Mouse (Mus musculus) hindbrain, embryonic 10.5 days (tissue): Measurements from ENCODE around the gene Bbof1. TPM values are rescaled to one million over a fixed set of nuclear protein-coding genes. Genes with fewer than 3 reads are reported as not detected.

ENCODE experiments used
- DNase-seq: peaks from one replicate; pipeline ENCODE4 v3.0.0-alpha.2; 2017; ENCODE audit warnings: low spot score
- H3K27ac ChIP-seq: fragments of 300-500 bp; sonication (generic); 2 replicates; pipeline ENCODE4 v1.5.1; 2016; ENCODE audit warnings: mild to moderate bottlenecking, moderate library complexity
- H3K27me3 ChIP-seq: fragments of 300-500 bp; sonication (generic); 2 replicates; pipeline ENCODE4 v1.6.1; 2016; ENCODE audit warnings: mild to moderate bottlenecking; ENCODE audit not compliant: poor library complexity, insufficient read depth, severe bottlenecking
- H3K36me3 ChIP-seq: fragments of 300-500 bp; sonication (generic); 2 replicates; pipeline ENCODE4 v1.6.1; 2016; ENCODE audit warnings: mild to moderate bottlenecking, moderate library complexity
- H3K4me1 ChIP-seq: fragments of 300-500 bp; sonication (generic); replicated peaks from 2 replicates; pipeline ENCODE4 v1.6.1; 2016; ENCODE audit warnings: mild to moderate bottlenecking
- H3K4me3 ChIP-seq: fragments of 300-500 bp; sonication (generic); 2 replicates; pipeline ENCODE4 v1.5.1; 2016; ENCODE audit warnings: mild to moderate bottlenecking, moderate library complexity
- H3K9me3 ChIP-seq: fragments of 300-500 bp; sonication (generic); 2 replicates; pipeline ENCODE4 v1.6.1; 2016; ENCODE audit warnings: mild to moderate bottlenecking, moderate library complexity
- WGBS: fragments of 180-500 bp; shearing (Covaris S2); methylation state at CpG from one replicate; pipeline ENCODE4 v1.1.7; 2016; 5-methylcytosine and 5-hydroxymethylcytosine counted together
- polyA plus RNA-seq: library from polyadenylated mRNA; unstranded; fragments of >200 nt; fragmentation: Nextera tagmentation; extraction: Ambion mirVana; gene quantifications from 2 replicates; pipeline ENCODE4 v1.2.1, GENCODE M21; 2016

Gene Bbof1
- polyA plus RNA-seq, 1 experiment from 2014 or later: 0.68 TPM

DNA sequence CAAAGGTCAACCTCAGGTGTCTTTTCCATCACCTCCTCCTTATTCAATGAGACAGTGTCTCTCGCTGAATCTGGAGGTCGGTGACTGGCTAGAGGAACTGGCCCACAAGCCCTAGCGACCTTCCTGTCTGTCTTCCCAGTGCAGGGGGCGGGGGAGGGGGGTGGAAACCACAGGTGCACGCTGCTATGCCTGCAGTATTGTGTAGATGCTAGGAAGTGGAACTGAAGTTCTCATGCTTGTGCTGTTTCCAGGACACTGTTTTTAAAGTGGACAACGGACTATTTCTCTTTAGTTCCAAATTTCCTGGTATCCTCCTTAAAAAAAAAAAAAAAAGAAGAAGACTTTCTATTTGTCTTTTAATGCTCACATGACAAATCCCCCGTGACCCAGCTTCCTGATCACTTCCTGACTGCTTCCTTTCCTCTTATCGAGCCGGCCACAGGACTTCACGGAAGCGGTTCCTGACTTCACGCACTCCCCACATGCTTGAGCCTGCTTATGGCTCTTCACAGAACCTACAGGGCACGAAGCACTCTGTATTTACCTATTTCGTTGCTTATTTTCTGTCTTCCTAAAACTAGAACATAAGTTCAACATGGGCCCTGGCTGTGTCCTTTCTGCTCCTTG lies 20.0 kb upstream of the Bbof1 start:
- WGBS: 73% methylated on average over 14 of the region's 14 CpGs
- H3K4me1 ChIP-seq: no peaks in the 10 kb centered on the region
- no peak for DNase-seq
- no peaks in the 10 kb centered on the region for H3K9me3 ChIP-seq
- H3K36me3 ChIP-seq: no peaks in the 10 kb centered on the region
- H3K27ac ChIP-seq: no peak overlapping the region
- no peak overlapping the region for H3K4me3 ChIP-seq
- H3K27me3 ChIP-seq: no peaks in the 10 kb centered on the region

GRCm38 (mm10) chr12:84390336-84390735 lies 18.5 kb upstream of the Bbof1 start:
- H3K4me3 ChIP-seq: no peak overlapping the region
- no peak overlapping the region for H3K27ac ChIP-seq
- DNase-seq: no peak
- H3K4me1 ChIP-seq: no peaks in the 10 kb centered on the region
- no peaks in the 10 kb centered on the region for H3K9me3 ChIP-seq
- WGBS: 90% methylated on average over 6 of the region's 6 CpGs
- H3K27me3 ChIP-seq: no peaks in the 10 kb centered on the region
- H3K36me3 ChIP-seq: no peaks in the 10 kb centered on the region

- no peak overlapping the region for H3K27ac ChIP-seq
- H3K4me1 ChIP-seq: no peaks in the 10 kb centered on the region
- WGBS: 95% methylated on average over 4 of the region's 4 CpGs
- DNase-seq: no peak
- H3K4me3 ChIP-seq: no peak overlapping the region
- H3K36me3 ChIP-seq: no peaks in the 10 kb centered on the region
- H3K9me3 ChIP-seq: no peaks in the 10 kb centered on the region
- no peaks in the 10 kb centered on the region for H3K27me3 ChIP-seq
Observed at GRCm38 (mm10) chr12:84392681-84393080, 16.2 kb upstream of the Bbof1 start.

DNA sequence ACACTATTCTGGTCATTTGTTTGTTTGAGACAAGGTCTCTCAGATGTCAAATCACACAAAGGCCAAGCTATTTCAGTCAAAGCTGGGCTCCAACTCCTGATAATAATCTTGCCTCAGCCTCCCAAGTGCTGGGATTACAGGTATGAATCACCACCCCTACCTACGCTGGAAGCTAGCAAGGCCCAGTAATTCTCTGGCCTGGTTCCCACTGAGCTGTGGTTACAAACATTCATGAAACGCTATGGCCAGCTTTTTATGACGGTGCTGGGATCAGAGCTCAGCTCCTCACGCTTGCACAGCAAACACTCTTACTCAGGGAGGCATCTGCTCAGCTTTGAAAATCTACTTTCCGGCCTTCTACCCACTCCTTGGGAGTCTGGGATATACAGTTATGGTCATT lies 15.0 kb upstream of the Bbof1 start:
- no peaks in the 10 kb centered on the region for H3K27me3 ChIP-seq
- no peak overlapping the region for H3K4me3 ChIP-seq
- no peaks in the 10 kb centered on the region for H3K4me1 ChIP-seq
- H3K9me3 ChIP-seq: no peaks in the 10 kb centered on the region
- WGBS: 94% methylated on average over 5 of the region's 5 CpGs
- no peak for DNase-seq
- H3K27ac ChIP-seq: no peak overlapping the region
- H3K36me3 ChIP-seq: no peaks in the 10 kb centered on the region

GRCm38 (mm10) chr12:84396947-84397679 lies 11.8 kb upstream of the Bbof1 start:
- 90% methylated on average over 14 of the region's 14 CpGs for WGBS
- H3K27ac ChIP-seq: no peak overlapping the region
- no peaks in the 10 kb centered on the region for H3K27me3 ChIP-seq
- H3K9me3 ChIP-seq: no peaks in the 10 kb centered on the region
- H3K4me1 ChIP-seq: no peaks in the 10 kb centered on the region
- no peaks in the 10 kb centered on the region for H3K36me3 ChIP-seq
- H3K4me3 ChIP-seq: no peak overlapping the region
- DNase-seq: no peak

DNA sequence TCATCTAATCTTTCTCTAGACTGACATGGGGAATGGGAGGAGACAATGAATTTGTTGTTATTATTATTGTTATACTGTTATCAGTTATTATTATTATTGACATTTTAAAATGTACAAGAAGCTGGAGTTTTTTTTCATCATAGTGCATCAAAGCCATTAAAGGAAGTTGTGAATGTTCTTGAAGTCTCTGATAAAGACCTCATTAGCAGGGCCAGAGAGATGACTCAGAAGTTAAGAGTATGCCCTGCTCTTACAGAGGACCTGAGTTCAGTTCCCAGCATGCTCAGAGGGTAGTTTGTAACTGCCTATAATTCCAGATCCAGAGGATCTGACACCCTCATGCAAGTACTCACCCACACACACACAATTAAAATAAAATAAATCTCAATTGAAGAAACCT lies 11.2 kb upstream of the Bbof1 start:
- no peaks in the 10 kb centered on the region for H3K36me3 ChIP-seq
- no peak for DNase-seq

DNA sequence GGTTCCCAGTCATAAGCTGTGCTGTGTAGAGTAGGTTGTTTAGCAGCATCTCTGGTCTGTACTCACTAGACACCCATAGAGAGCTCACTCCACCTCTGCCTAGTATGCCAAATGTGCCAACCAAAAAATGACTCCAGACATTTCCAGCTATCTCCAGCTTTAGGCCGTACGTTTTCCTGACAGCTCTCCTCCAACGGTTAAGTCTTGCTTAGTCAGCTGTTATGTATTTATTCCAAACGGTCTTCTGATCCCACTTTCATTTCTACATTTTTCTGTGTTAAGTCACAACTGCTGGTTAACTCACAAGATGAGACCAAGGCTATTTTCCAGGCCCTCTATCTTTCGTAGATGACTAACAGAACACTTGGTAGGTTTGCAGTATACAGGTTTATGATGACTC lies 10.2 kb upstream of the Bbof1 start:
- 91% methylated on average over 5 of the region's 5 CpGs for WGBS
- Histone ChIP-seq H3K36me3 (no peaks in the 10 kb centered on the region), H3K27me3 (no peaks in the 10 kb centered on the region), H3K27ac (no peak overlapping the region), H3K9me3 (no peaks in the 10 kb centered on the region), H3K4me1 (no peaks in the 10 kb centered on the region), H3K4me3 (no peak overlapping the region)
- no peak for DNase-seq

More for the DNA sequence above, 11.2 kb upstream of the Bbof1 start:
- no peak overlapping the region for H3K27ac ChIP-seq
- no peaks in the 10 kb centered on the region for H3K27me3 ChIP-seq
- no peaks in the 10 kb centered on the region for H3K4me1 ChIP-seq
- no peaks in the 10 kb centered on the region for H3K9me3 ChIP-seq
- H3K4me3 ChIP-seq: no peak overlapping the region

DNA sequence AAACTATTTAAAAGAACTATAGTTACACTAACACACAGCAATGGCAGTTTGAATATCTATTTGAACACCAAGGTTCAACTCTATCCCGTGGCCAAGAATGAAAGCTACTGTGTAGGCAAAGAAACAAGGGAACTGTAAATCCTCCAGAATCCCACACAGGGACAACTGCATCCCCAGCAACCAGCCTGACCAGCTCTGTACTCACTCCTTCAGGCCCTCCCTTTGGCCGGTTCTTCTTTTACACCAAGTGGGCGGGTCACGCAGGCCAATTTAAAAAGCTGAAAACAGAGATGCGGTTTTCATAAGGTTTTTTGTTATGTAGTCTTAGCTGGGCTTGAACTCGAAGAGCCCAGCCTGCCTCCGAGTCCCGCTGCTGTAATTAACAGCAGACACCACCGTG lies 9.7 kb upstream of the Bbof1 start:
- no peaks in the 10 kb centered on the region for H3K27me3 ChIP-seq
- no peak for DNase-seq
- no peaks in the 10 kb centered on the region for H3K9me3 ChIP-seq
- H3K36me3 ChIP-seq: no peaks in the 10 kb centered on the region
- H3K27ac ChIP-seq: no peak overlapping the region
- no peaks in the 10 kb centered on the region for H3K4me1 ChIP-seq
- WGBS: 84% methylated on average over 9 of the region's 9 CpGs
- no peak overlapping the region for H3K4me3 ChIP-seq

- H3K27me3 ChIP-seq: no peaks in the 10 kb centered on the region
- no peaks in the 10 kb centered on the region for H3K36me3 ChIP-seq
- H3K27ac ChIP-seq: no peak overlapping the region
- DNase-seq: no peak
- no peak overlapping the region for H3K4me3 ChIP-seq
- no peaks in the 10 kb centered on the region for H3K4me1 ChIP-seq
- 85% methylated on average over 9 of the region's 9 CpGs for WGBS
- no peaks in the 10 kb centered on the region for H3K9me3 ChIP-seq
Observed at GRCm38 (mm10) chr12:84399663-84400062, 9.2 kb upstream of the Bbof1 start.

GRCm38 (mm10) chr12:84400068-84400467 lies 8.8 kb upstream of the Bbof1 start:
- no peaks in the 10 kb centered on the region for H3K27me3 ChIP-seq
- no peak overlapping the region for H3K4me3 ChIP-seq
- WGBS: 90% methylated on average over 3 of the region's 3 CpGs
- no peaks in the 10 kb centered on the region for H3K9me3 ChIP-seq
- H3K36me3 ChIP-seq: no peaks in the 10 kb centered on the region
- no peak for DNase-seq
- H3K4me1 ChIP-seq: no peaks in the 10 kb centered on the region
- H3K27ac ChIP-seq: no peak overlapping the region

- no peak overlapping the region for H3K27ac ChIP-seq
- no peaks in the 10 kb centered on the region for H3K36me3 ChIP-seq
- no peaks in the 10 kb centered on the region for H3K4me1 ChIP-seq
- WGBS: 68% methylated on average over 3 of the region's 3 CpGs
- no peak for DNase-seq
- H3K9me3 ChIP-seq: no peaks in the 10 kb centered on the region
- H3K27me3 ChIP-seq: no peaks in the 10 kb centered on the region
- no peak overlapping the region for H3K4me3 ChIP-seq
Observed at GRCm38 (mm10) chr12:84400653-84401052, 8.2 kb upstream of the Bbof1 start.

DNA sequence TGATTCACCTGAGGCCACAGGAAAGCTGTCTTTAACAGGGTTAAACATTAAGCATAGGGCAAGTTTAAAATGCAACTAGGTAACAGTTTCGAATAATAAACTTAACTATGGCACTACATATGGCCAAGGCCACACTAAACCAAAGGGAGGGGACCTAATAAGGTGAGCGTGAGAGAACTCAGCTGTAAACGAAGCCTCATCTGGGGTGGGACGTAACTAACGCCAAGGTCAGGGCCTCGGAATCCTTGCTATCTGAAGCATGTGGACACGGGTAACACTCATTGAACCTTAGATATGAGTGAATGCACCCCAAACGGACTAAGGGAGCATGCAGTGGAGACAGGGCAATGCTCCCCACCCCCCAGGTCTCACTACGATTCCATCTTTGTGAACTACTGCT lies 5.9 kb upstream of the Bbof1 start:
- Histone ChIP-seq H3K36me3 (no peaks in the 10 kb centered on the region), H3K27ac (no peak overlapping the region), H3K9me3 (no peaks in the 10 kb centered on the region), H3K4me3 (no peak overlapping the region), H3K4me1 (peaks cover 4% of the 10 kb centered on the region), H3K27me3 (no peaks in the 10 kb centered on the region)
- DNase-seq: no peak
- whole genome bisulfite sequencing: 82% methylated on average over 9 of the region's 9 CpGs

DNA sequence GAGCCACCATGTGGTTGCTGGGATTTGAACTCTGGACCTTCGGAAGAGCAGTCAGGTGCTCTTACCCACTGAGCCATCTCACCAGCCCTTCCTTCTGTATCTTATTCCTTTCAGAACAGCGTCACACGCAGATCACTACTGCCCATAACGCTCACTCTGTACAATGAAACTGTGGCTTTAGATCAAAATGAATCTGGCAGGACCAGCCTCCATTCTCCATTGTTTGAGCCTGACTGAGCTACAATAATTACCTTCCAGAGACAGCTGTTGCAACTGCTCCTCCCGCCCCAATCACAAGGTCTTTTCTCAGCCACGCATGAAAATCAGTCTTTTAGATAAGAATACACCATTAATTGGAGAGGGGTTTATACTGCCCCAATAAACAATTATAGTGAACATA lies 4.3 kb upstream of the Bbof1 start:
- WGBS: 84% methylated on average over 6 of the region's 6 CpGs
- no peak for DNase-seq
- Histone ChIP-seq H3K4me1 (peaks cover 20% of the 10 kb centered on the region), H3K9me3 (no peaks in the 10 kb centered on the region), H3K4me3 (no peak overlapping the region), H3K27me3 (peaks cover 2% of the 10 kb centered on the region; the same call in 1 of the 2 replicates), H3K27ac (no peak overlapping the region), H3K36me3 (no peaks in the 10 kb centered on the region)
